Comparison of ENCODE assay signal across 9 mouse cellular contexts in the genomic region with DNA sequence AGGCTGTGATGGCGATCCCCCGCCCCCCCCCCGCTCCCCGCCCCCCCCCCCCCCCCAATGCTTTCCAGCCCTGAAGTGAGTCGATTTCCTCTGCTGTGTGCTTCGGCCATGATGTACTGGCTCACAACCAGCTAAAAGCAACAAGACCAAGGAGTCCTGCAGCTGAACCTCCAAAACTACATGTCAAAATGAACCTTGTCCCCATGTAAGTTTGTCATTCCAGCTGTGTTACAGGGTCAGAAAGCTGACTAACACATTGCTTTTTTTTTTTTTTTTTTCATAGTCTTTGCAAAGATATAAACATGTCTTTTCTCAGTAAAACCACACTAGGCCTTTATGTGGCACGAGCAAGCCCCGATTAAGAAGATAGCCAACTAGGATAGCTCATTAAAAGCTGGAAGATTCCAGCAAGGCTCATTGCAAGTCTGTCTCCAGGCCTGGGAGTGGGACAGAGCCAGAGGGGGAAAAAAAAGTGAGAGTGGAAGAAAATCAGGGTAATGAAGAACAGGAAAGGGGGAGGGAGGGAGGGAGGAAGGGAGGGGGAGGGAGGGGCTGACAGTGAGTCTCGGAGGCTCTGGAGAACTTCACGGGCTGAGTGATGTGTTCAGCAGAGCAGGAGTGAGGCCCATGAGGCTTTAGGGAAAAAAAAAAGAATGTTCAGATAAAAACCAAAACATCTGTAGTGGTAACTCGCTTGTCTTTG. TPM values are rescaled to one million over a fixed set of nuclear protein-coding genes. Genes with fewer than 3 reads are reported as not detected.
DNase-seq lines count a peak whose midpoint lies in the region; ATAC-seq lines count a peak whose summit lies in the region.
"Had no signal": no experiment of that assay in that cellular context is flagged by ENCODE, and none has a peak within 500 bp of the region (broad histone marks: within the 10 kb centered on the region; RNA-seq: fewer than 3 reads in every experiment).

No protein-coding gene starts in this region.

- DNase-seq in midbrain, embryonic 11.5 days (ENCODE audit: low spot score, missing footprints) = no peak
- DNase-seq in mesoderm, embryonic 11.5 days (ENCODE audit: low read depth, low spot score) = peak; percentile 68
- no peak for DNase-seq in ovary, adult 18-20 months (ENCODE audit: low spot score)
- DNase-seq in cerebellum, postnatal 14 days = no peak
- DNase-seq in left cerebral cortex, adult 8-10 months (ENCODE audit: low spot score in 2 of 2) = no peak

- no peak overlapping the region for H3K9ac ChIP-seq in midbrain, embryonic 12.5 days (replicated peaks)
- no peak overlapping the region for H3K9ac ChIP-seq in midbrain, embryonic 11.5 days (ENCODE audit: low read length)
- H3K9ac ChIP-seq in forebrain, embryonic 16.5 days (replicated peaks; ENCODE audit: low read depth, low read length) = no peak overlapping the region
- peak overlapping the region; percentile 34; the same call in 1 of the 2 replicates for H3K9ac ChIP-seq in intestine, embryonic 16.5 days (ENCODE audit: low read depth, low read length)
- H3K9ac ChIP-seq: liver, embryonic 14.5 days had no signal

- WGBS in midbrain, embryonic 12.5 days = 18% methylated on average over 10 of the region's 11 CpGs
- 26% methylated on average over 7 of the region's 11 CpGs for WGBS in midbrain, embryonic 11.5 days
- WGBS in forebrain, embryonic 16.5 days = 17% methylated on average over 10 of the region's 11 CpGs
- WGBS in intestine, embryonic 16.5 days = 19% methylated on average over 11 of the region's 11 CpGs

- no peaks in the 10 kb centered on the region; the same call in 1 of the 2 replicates for H3K27me3 ChIP-seq in midbrain, embryonic 12.5 days
- H3K27me3 ChIP-seq in midbrain, embryonic 11.5 days (ENCODE audit: control insufficient read depth, insufficient read depth, low read length) = no peaks in the 10 kb centered on the region
- H3K27me3 ChIP-seq in forebrain, embryonic 16.5 days (replicated peaks; ENCODE audit: control insufficient read depth, insufficient read depth, low read length) = no peaks in the 10 kb centered on the region
- no peaks in the 10 kb centered on the region for H3K27me3 ChIP-seq in intestine, embryonic 16.5 days (replicated peaks; ENCODE audit: control insufficient read depth, insufficient read depth, low read length)

- no peaks in the 10 kb centered on the region for H3K9me3 ChIP-seq in midbrain, embryonic 12.5 days
- H3K9me3 ChIP-seq in midbrain, embryonic 11.5 days (ENCODE audit: control insufficient read depth, low read length) = no peaks in the 10 kb centered on the region
- H3K9me3 ChIP-seq in forebrain, embryonic 16.5 days (ENCODE audit: control insufficient read depth, low read length) = no peaks in the 10 kb centered on the region
- no peaks in the 10 kb centered on the region for H3K9me3 ChIP-seq in intestine, embryonic 16.5 days (ENCODE audit: control insufficient read depth, low read length)

- H3K36me3 ChIP-seq in midbrain, embryonic 12.5 days = no peaks in the 10 kb centered on the region
- no peaks in the 10 kb centered on the region for H3K36me3 ChIP-seq in midbrain, embryonic 11.5 days (ENCODE audit: control insufficient read depth, insufficient read depth, low read length)
- no peaks in the 10 kb centered on the region for H3K36me3 ChIP-seq in forebrain, embryonic 16.5 days (ENCODE audit: control insufficient read depth, insufficient read depth)
- no peaks in the 10 kb centered on the region for H3K36me3 ChIP-seq in intestine, embryonic 16.5 days (ENCODE audit: control insufficient read depth, insufficient read depth, low read length)

- no peak for ATAC-seq in midbrain, embryonic 12.5 days (ENCODE audit: low FRiP score, low read depth)
- ATAC-seq in midbrain, embryonic 11.5 days (ENCODE audit: low FRiP score) = no peak
- 0 out of 2 replicates have a peak, but pooled peaks have one; percentile 11 for ATAC-seq in forebrain, embryonic 16.5 days
- peak; percentile 64 for ATAC-seq in intestine, embryonic 16.5 days

- H3K27ac ChIP-seq in midbrain, embryonic 12.5 days (replicated peaks) = peak overlapping the region; percentile 54
- no peak overlapping the region for H3K27ac ChIP-seq in midbrain, embryonic 11.5 days (ENCODE audit: low read depth, low read length)
- no peak overlapping the region for H3K27ac ChIP-seq in forebrain, embryonic 16.5 days (ENCODE audit: low read length)
- peak overlapping the region; percentile 91 for H3K27ac ChIP-seq in intestine, embryonic 16.5 days (ENCODE audit: low read length)
- H3K27ac ChIP-seq: liver, embryonic 14.5 days had no signal

- H3K4me3 ChIP-seq in midbrain, embryonic 12.5 days = no peak overlapping the region
- H3K4me3 ChIP-seq in midbrain, embryonic 11.5 days (ENCODE audit: low read depth, low read length) = no peak overlapping the region
- H3K4me3 ChIP-seq in forebrain, embryonic 16.5 days (replicated peaks; ENCODE audit: low read length) = no peak overlapping the region
- H3K4me3 ChIP-seq in intestine, embryonic 16.5 days (ENCODE audit: low read length) = no peak overlapping the region

- peaks cover 33% of the 10 kb centered on the region for H3K4me1 ChIP-seq in midbrain, embryonic 12.5 days
- H3K4me1 ChIP-seq in midbrain, embryonic 11.5 days (ENCODE audit: control insufficient read depth, insufficient read depth, low read length) = peaks cover 39% of the 10 kb centered on the region
- H3K4me1 ChIP-seq in forebrain, embryonic 16.5 days (replicated peaks; ENCODE audit: control insufficient read depth, insufficient read depth, low read length) = 0 out of 2 replicates have a peak, but pooled peaks cover 2% of the 10 kb centered on the region
- H3K4me1 ChIP-seq in intestine, embryonic 16.5 days (ENCODE audit: control insufficient read depth, insufficient read depth, low read length) = peaks cover 30% of the 10 kb centered on the region

- no peak overlapping the region for H3K4me2 ChIP-seq in midbrain, embryonic 12.5 days (replicated peaks)
- H3K4me2 ChIP-seq in midbrain, embryonic 11.5 days = no peak overlapping the region
- no peak overlapping the region for H3K4me2 ChIP-seq in forebrain, embryonic 16.5 days (ENCODE audit: low read length)
- no peak overlapping the region for H3K4me2 ChIP-seq in intestine, embryonic 16.5 days (ENCODE audit: low read depth, low read length)

RNA-seq across cellular contexts. Expression of gene Ddc, which starts 19.5 kb away (rescaled TPM):
- 18.7 and 26.2 TPM in 2 replicates for polyA plus RNA-seq in midbrain, embryonic 12.5 days (2016; fragmentation: Nextera tagmentation; extraction: Ambion mirVana)
- 18.0 and 21.9 TPM in 2 replicates for polyA plus RNA-seq in midbrain, embryonic 11.5 days (2014; fragmentation: Nextera tagmentation; extraction: Ambion mirVana)
- 3.2 and 4.4 TPM in 2 replicates for polyA plus RNA-seq in forebrain, embryonic 16.5 days (2015; fragmentation: Nextera tagmentation; extraction: Ambion mirVana)
- polyA plus RNA-seq in intestine, embryonic 16.5 days (2015; fragmentation: Nextera tagmentation; extraction: Ambion mirVana) = 44.0 and 44.7 TPM in 2 replicates
- total RNA-seq in left cerebral cortex, adult 8-10 months (2022) = 1 to 10 TPM; 6.6 to 8.9 (median 7.8) TPM

Comparison
In these comparisons a context has a peak if more than half of its experiments do, and no peak if none do; other contexts are left out.
1. H3K27ac ChIP-seq: peak in midbrain, embryonic 12.5 days (single experiment) and intestine, embryonic 16.5 days (single experiment); none in midbrain, embryonic 11.5 days (single experiment) and forebrain, embryonic 16.5 days (single experiment).
2. ATAC-seq: peak in forebrain, embryonic 16.5 days (single experiment) and intestine, embryonic 16.5 days (single experiment); none in midbrain, embryonic 12.5 days (single experiment) and midbrain, embryonic 11.5 days (single experiment).